4 mouse cellular contexts compared by ENCODE assay signal in the genomic region with DNA sequence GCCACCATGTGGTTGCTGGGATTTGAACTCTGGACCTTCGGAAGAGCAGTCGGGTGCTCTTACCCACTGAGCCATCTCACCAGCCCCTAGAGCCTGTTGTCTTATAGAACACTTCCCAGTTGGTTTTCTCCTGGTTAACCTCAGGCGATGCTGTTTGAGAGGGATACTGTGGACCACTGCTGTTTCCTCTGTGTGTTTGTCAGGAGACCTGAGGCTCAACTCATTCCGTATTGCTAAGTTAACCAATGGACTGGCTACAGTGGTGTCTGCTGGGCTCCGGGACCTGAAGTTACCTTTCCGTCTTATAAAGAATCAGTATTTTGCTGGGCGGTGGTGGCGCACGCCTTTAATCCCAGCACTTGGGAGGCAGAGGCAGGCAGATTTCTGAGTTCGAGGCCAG. TPM values are rescaled to one million over a fixed set of nuclear protein-coding genes. Genes with fewer than 3 reads are reported as not detected.
"Had no signal": no experiment of that assay in that cellular context is flagged by ENCODE, and none has a peak within 500 bp of the region (broad histone marks: within the 10 kb centered on the region; RNA-seq: fewer than 3 reads in every experiment).

No protein-coding gene starts in this region.

RNA-seq across cellular contexts. Expression of a gene that starts 7.0 kb away (rescaled TPM):
- polyA plus RNA-seq: inflammation-experienced regulatory T-cells, adult 6 months had no signal

RNA-seq across cellular contexts. Expression of a gene that starts 7.2 kb away (rescaled TPM):
- polyA plus RNA-seq: inflammation-experienced regulatory T-cells, adult 6 months had no signal

RNA-seq across cellular contexts. Expression of a gene that starts 17.3 kb away (rescaled TPM):
- polyA plus RNA-seq: heart, embryonic 11.5 days; hindbrain, embryonic 11.5 days; inflammation-experienced regulatory T-cells, adult 6 months; intestine, embryonic 14.5 days had no signal
